Mouse (Mus musculus) CD4-positive helper T cell, adult 2 months (primary cell): ENCODE results near the gene Usp8.

ENCODE experiments used
- DNase-seq: peaks from one replicate; pipeline ENCODE4 v3.0.0-alpha.2; 2012; ENCODE audit warnings: low read depth, missing footprints, low spot score

Usp8 gene

GRCm38 (mm10) chr2:126706759-126707437 lies at the start of gene Usp8:
TSS of gene Usp8 (plus strand) at chr2:126707328.
- peak; percentile 95 for DNase-seq

- peak; percentile 75 for DNase-seq
Measured at GRCm38 (mm10) chr2:126663481-126663880, 43.6 kb upstream of the Usp8 start.

- DNase-seq, result peak; percentile 32
Measured at GRCm38 (mm10) chr2:126665984-126666383, 41.1 kb upstream of the Usp8 start.

DNA sequence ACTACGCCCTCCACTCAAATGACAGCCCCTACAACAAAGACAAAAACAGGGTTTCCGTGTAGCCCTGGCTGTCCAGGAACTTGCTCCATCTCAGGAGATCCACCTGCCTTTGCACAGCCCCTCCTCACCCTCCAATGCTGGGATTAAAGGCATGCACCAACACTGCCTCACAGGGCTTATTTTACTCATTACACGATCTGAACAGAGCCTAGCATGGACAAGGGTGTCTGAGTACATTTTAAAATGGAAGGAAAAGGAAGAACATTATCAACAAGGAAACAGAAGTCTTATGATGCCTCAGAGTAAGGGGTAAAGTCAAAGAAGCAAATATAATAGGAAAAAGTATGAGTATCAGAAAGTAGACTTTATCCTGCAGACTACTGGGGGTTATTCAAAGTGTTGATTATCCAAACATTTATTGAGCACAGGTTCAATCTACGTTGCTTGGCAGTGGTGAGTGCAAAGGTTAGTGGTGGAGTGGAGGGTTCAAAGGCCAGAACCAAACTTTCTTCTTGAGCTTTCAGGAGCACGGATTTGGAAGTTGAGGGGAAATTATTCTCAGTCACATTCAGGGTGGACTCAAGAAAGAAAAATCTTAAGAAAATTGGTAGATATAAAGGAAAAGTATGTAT lies 38.4 kb upstream of the Usp8 start:
- no peak for DNase-seq

DNA sequence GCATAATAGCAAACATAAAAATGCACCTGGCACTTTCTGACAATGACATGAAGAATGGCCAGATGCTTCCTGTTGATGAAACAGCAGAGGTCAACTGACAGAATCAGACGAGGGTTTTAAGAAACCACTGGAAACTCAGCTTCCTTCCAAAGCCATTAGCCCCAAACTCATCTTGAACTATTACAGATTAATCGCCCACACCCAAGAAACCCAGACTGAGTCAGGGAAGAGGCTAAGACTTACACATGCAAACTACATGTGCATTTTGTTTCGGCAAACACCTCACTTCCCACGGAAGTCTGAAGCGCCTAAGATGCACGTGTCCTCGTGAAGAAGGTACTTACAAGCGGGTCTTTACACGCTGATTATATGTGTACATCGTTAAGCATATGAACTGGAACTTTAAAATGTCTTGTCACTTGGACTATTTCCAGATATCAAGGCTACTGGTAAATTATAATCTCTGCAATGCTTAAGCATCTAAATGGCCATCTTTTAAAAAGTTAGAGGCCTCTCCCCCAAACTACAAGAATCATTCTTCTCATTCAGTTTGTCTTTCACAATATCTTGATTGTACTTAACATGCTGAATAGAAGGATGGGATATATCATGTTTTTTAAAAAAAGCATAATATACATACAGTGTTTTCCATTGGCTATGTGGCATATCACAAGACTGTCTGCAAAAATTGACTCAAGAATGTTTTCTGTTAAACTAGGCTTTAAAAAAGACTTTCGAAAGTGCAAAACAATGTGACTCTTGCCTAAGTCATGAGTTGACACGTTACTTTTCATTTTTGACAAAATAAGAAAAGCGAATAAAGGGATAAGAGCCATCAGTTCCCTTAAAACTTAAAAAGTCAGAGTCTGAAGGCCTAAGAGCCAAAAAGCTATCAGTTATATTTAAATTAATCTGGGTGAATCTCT lies 33.5 kb upstream of the Usp8 start:
- peak; percentile 72 for DNase-seq

DNA sequence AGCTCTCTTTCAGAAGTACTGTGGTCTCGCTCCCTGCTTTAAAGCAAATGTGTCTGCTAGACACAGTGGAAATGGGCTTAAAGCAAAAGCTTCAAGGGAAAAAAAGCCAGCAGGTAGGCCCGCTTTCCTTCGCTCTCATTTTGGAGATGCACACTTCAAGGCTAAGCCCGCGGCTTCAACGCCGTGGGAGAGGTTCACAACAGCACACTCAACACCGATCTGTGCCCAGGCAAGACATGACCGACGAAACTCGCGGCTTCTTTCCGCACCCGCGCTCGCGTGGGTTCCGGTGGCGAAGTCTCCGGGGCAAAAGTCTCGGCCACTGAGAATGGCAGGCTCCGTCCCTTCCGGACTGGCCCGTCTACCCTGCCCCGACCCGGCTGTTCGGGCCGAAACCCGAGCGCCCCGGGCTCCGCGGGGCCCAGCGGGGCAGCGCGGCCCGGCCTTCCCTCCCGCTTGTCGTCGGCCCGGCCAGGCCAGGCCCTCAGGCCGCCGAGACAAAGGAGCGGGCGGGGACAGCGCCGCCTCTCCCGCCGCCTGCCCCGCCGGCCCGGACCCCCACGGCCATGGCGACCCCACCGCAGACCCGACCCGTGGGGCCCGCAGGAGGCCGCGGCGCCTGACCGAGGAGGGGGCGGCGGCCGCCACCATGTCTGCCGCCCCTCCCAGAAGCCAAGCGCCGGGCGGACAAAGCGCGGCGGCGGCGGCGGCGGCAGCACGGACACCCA lies 32.5 kb upstream of the Usp8 start:
- DNase-seq, result peak; percentile 75

- peak; percentile 97 for DNase-seq
Measured at GRCm38 (mm10) chr2:126675169-126676121, 31.7 kb upstream of the Usp8 start.

DNA sequence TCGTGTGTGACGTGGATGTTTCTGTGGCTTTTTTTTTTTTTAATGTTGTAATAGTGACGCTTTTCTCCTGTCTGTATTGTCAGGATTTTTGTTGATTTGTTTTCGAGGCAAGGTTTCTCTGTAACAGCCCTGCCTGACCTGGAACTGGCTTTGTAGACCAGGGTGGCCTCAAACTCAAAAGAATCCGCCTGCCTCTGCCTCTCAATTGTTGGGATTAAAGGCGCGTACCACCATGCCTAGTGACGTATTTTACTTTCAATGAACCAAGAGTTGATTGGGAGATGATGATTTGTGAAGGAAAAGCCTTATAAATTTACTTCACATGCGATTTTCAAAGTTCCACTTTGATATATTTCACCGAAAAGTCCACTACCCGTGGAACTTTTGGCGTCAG lies 31.0 kb upstream of the Usp8 start, which contains the start of gene Gabpb1:
Gene Gabpb1 (minus strand): TSS at position 216 of the 394 bp plus-strand sequence.
- no peak for DNase-seq

DNA sequence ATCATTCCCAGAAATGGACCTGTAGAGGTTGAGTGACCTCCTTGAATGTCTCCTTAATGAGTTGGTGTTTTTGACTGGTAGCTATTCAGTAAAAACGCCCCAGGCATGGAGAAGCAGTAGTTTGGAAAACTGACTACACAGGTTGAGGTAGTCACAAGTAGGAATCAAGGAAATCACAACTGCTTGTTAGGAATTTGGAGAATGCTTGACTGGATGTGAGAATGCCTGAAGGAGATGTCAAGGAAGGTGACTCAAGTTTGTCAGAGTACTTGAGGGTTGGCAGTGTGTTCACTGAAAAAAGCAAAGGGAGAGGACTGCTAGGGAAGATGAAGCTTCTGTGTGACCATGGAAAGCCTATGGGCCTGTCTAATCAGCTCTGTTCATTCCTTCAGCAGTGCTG lies 29.8 kb upstream of the Usp8 start:
- no peak for DNase-seq

DNA sequence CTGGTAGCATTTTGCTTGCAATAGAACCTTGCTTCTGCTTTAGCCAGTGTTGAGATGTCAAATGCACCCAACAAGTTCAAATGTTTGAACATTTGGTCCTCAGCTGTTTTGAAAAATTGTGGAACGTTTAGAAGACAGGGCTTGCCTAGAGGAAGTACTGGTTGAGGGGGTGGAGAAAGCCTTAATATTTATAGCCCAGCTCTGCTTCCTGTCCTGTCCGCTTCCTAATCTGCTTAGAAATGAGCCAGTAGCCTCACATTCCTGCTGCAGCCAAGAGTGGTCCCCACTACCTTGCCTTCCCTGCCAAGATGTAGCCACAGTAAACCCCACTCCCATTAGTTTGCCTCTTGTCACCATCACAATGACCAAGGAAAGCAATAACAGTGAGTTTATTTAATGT lies 24.8 kb upstream of the Usp8 start:
- no peak for DNase-seq

DNA sequence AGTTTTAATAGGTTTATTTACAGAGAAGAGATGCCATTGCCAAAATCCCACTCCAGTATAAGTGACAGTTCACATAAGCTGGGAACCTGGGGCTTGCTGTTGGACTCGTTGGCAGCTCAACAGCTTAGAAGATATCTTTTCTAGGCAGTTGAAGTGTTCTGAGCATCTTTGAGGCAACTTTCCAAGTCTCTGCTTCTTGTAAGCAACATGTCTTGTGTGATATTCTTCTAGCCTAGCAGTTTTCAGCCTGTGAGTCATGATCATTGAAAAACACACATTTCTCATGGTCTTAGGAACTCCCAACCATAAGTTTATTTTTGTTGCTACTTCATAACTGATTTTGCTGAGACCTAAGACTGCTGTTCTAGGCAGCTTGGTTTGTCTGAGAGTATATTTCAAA lies 24.2 kb upstream of the Usp8 start:
- no peak for DNase-seq

GRCm38 (mm10) chr2:126691290-126691689 lies 15.8 kb upstream of the Usp8 start:
- DNase-seq, result no peak

- DNase-seq, result no peak
Measured at GRCm38 (mm10) chr2:126695285-126695684, 11.8 kb upstream of the Usp8 start.

GRCm38 (mm10) chr2:126707438-126707779 lies 281 bp downstream of the Usp8 start:
- DNase-seq, result no peak

- DNase-seq, result peak; percentile 27
Measured at GRCm38 (mm10) chr2:126708361-126708760, 1.2 kb downstream of the Usp8 start.

- no peak for DNase-seq
Measured at GRCm38 (mm10) chr2:126712526-126712925, 5.4 kb downstream of the Usp8 start.

GRCm38 (mm10) chr2:126712950-126713349 lies 5.8 kb downstream of the Usp8 start:
- DNase-seq, result no peak

DNA sequence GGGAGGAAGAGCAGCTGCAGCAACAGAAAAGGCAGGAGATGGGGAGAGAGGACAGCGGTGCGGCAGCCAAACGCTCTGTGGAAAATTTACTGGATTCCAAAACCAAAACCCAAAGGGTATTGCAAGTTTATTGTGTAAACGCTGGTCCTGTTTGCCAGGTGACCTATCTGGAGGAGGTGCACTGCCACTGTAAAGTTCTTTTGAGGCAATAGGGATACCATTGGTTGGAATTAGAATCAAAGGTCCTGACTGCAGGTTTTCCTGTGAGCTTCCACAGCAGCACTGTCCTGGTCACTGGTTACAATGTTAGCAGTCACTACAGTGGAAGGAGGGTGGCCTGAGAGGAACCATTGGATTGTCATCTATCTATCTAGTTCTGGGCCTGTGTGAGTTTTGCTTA lies 22.1 kb downstream of the Usp8 start:
- no peak for DNase-seq

DNA sequence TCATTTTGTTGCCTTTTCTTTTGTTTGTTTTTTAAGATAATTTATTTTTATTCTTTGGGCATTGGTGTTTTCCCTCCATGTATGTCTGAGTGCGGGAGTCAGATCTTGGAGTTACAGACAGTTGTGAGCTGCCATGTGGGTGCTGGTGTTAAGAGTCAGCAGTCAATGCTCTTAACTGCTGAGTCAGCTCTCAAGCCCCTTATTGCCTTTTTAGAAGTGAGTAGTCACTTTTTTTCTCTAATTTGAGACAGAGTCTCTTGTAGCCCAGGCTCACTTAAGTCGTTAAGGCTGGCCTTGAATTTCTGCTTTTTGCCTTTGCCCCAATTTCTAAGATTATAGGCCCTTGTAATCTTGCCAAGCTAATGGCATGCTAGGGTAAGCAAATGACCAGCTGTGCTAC lies 23.4 kb downstream of the Usp8 start:
- no peak for DNase-seq

GRCm38 (mm10) chr2:126735339-126736073 lies 28.4 kb downstream of the Usp8 start:
- no peak for DNase-seq
